In genomic region chr17:25871566-25871965, GRCm38 (mm10) we compare ENCODE assay signal across 6 mouse cellular contexts. TPM values are rescaled to one million over a fixed set of nuclear protein-coding genes. Genes with fewer than 3 reads are reported as not detected.
A peak's percentile ranks its signal among the peaks of the same experiment; 100 is the strongest.
DNase-seq lines count a peak whose midpoint lies in the region; TF ChIP-seq lines count a peak whose summit lies in the region.
"Not testable (repeated sequence)": the region's sequence is repeated elsewhere in the genome, so short reads cannot be mapped to it uniquely, and the experiment has no call there.

No protein-coding gene starts in this region.

- not testable (repeated sequence) for H3K27me3 ChIP-seq in kidney, adult 2 months (replicated peaks; ENCODE audit: control insufficient read depth, insufficient read depth, low read length)

- peak overlapping the region; percentile 91 for H3K27ac ChIP-seq in kidney, adult 2 months (ENCODE audit: insufficient read depth, low read depth, low read length)

- peaks cover 29% of the 10 kb centered on the region; the same call in 1 of the 2 replicates for H3K4me1 ChIP-seq in kidney, adult 2 months (ENCODE audit: control insufficient read depth, insufficient read depth, low read length)

- peak; percentile 59 for DNase-seq in adipocyte (ENCODE audit: low spot score)
- peak; percentile 91 for DNase-seq in adrenal gland, adult 2 months
- peak; percentile 69 for DNase-seq in adrenal gland, postnatal 10 days
- peak; percentile 62 for DNase-seq in adrenal gland, postnatal 25 days
- peak; percentile 45 for DNase-seq in kidney, adult 2 months
- peak; percentile 48 to 49 for DNase-seq in kidney, postnatal 36 days

- not testable (repeated sequence) for TF ChIP-seq POLR2A in kidney, adult 2 months (IDR thresholded peaks at IDR 0.05; ENCODE audit: low read depth, low read length)

- not testable (repeated sequence) for H3K36me3 ChIP-seq in kidney, adult 2 months (ENCODE audit: control insufficient read depth, insufficient read depth, low read length)

- not testable (repeated sequence) for H3K4me3 ChIP-seq in kidney, adult 2 months (ENCODE audit: insufficient read depth, low read depth, low read length)

- TF ChIP-seq CTCF in kidney, adult 2 months (conservative IDR thresholded peaks at IDR 0.05; ENCODE audit: insufficient read depth, insufficient read length, low read depth, low read length): not testable (repeated sequence)

RNA-seq across cellular contexts. Expression of gene Mcrip2, which starts 3.0 kb away (rescaled TPM):
- total RNA-seq in adrenal gland, adult 2 months (2021): 100 to 1,000 TPM; 302 to 466 TPM
- 1,490 and 1,757 TPM in 2 replicates for polyA plus RNA-seq in adrenal gland, adult 2 months (2012; rRNA removed)
- total RNA-seq in adrenal gland, postnatal 10 days (2021): 100 to 1,000 TPM; 319 to 366 TPM
- total RNA-seq in adrenal gland, postnatal 25 days (2021): 479 and 493 TPM in 2 replicates
- 258 and 286 TPM in 2 replicates for polyA plus RNA-seq in kidney, adult 2 months (2012; rRNA removed)

RNA-seq across cellular contexts. Expression of gene Mettl26, which starts 3.3 kb away (rescaled TPM):
- 100 to 1,000 TPM in 1 of 2 experiments, 10 to 100 TPM in 1; 90.9 to 141 TPM for total RNA-seq in adrenal gland, adult 2 months (2021)
- polyA plus RNA-seq in adrenal gland, adult 2 months (2012; rRNA removed): 350 and 376 TPM in 2 replicates
- total RNA-seq in adrenal gland, postnatal 10 days (2021): 10 to 100 TPM; 66.8 to 69.2 TPM
- 116 and 144 TPM in 2 replicates for total RNA-seq in adrenal gland, postnatal 25 days (2021)
- polyA plus RNA-seq in kidney, adult 2 months (2012; rRNA removed): 509 and 656 TPM in 2 replicates

RNA-seq across cellular contexts. Expression of gene Wfikkn1, which starts 9.1 kb away (rescaled TPM):
- total RNA-seq in adrenal gland, adult 2 months (2021): 1 to 10 TPM in 1 of 2 experiments, under 1 TPM in 1; 0.52 to 2.1 TPM
- polyA plus RNA-seq in adrenal gland, adult 2 months (2012; rRNA removed): 2.1 and 2.5 TPM in 2 replicates
- 1 to 10 TPM in 1 of 2 experiments, under 1 TPM in 1; 0.78 to 2.7 TPM for total RNA-seq in adrenal gland, postnatal 10 days (2021)
- total RNA-seq in adrenal gland, postnatal 25 days (2021): 2.7 and 3.3 TPM in 2 replicates
- polyA plus RNA-seq in kidney, adult 2 months (2012; rRNA removed): 0.31 and 0.42 TPM in 2 replicates

RNA-seq across cellular contexts. Expression of gene Wdr90, which starts 10.3 kb away (rescaled TPM):
- 10 to 100 TPM; 13.9 to 15.1 TPM for total RNA-seq in adrenal gland, adult 2 months (2021)
- polyA plus RNA-seq in adrenal gland, adult 2 months (2012; rRNA removed): 75.1 and 83.0 TPM in 2 replicates
- 10 to 100 TPM; 17.5 to 24.1 TPM for total RNA-seq in adrenal gland, postnatal 10 days (2021)
- total RNA-seq in adrenal gland, postnatal 25 days (2021): 26.7 and 28.0 TPM in 2 replicates
- 23.8 and 25.5 TPM in 2 replicates for polyA plus RNA-seq in kidney, adult 2 months (2012; rRNA removed)

RNA-seq across cellular contexts. Expression of gene Rhot2, which starts 26.9 kb away (rescaled TPM):
- 100 to 1,000 TPM; 107 to 127 TPM for total RNA-seq in adrenal gland, adult 2 months (2021)
- polyA plus RNA-seq in adrenal gland, adult 2 months (2012; rRNA removed): 180 and 193 TPM in 2 replicates
- 10 to 100 TPM; 71.6 to 98.5 TPM for total RNA-seq in adrenal gland, postnatal 10 days (2021)
- 124 and 130 TPM in 2 replicates for total RNA-seq in adrenal gland, postnatal 25 days (2021)
- 133 and 147 TPM in 2 replicates for polyA plus RNA-seq in kidney, adult 2 months (2012; rRNA removed)
